Mouse (Mus musculus) ES-CJ7 (cell line): Measurements from ENCODE around the gene Samd15.

Experiments
- DNase-seq: peaks from one replicate; pipeline ENCODE4 v3.0.0; 2011; ENCODE audit warnings: low read depth, low spot score

Samd15 gene

DNA sequence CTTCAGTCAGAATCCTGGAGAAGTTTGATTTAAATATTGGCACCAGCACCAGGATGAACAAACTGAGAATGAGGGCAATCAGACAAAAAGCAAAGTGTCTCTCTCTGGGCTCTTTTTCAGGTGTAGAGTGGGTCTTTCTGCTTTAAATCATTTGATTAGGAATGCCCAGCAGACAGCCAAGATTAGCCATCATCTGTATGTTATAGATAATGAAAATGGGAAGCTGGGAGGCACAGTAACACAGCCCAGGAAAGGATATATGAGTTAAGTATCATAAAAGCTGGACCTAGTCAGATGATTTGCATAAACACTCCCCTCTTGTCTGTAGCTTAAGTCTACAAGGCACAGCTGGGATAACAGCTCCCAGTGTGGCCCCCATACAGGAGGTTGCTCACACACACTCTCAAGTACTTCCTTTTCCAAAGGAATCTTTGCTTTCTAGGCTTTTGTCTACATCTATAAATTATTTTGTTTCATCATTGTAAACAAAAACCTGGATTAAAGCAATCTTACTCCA, 30.9 kb downstream of the Samd15 start:
- DNase-seq: no peak

DNA sequence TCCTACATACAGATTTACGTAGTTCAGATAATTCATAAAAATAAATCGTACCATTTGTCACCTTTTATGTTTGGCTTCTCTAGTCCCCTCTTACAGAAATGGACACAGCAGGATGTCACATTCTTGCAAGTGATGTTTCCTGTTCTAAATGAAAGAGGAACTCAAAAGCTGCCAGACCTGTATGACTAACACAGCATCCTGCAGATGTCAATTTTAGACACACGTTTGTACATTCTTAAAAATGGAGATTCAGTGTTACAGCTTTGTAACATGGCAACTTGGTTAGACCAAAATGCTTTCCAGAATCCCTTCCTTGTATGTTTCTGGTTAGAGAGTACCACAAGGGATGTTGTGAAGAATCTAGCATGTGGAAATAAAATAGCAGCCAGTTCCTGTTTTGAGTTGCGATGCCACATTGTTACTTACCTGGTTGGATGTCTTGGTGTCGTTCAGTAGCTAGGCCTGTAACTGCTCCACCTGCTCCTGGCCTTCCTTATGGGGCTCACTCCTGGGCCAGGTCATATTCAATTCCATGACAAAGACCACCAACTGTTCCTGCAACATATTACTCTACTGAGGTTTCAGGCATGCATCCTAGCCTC, 37.5 kb downstream of the Samd15 start:
- DNase-seq: no peak

DNA sequence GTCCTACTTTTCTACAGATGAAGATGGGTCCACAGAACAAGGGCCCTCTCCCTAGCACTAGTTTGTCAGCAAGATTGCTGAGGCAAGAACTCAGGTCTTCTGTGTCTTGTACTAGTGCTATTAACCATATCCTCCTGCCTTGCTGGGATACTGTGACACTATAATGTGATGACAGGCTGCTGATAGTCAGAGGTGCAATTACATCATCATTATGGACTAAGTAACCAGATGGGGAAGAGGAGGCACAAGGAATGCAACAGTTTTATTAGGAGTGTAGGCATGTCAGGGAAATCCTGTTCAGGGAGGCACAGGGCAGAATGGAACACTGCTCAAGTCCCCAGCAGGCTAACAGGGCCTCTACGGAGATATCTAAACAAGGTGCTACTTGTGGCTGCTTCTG, 39.1 kb downstream of the Samd15 start, which contains the start of gene Noxred1:
TSS of gene Noxred1 (minus strand) at position 101 of the 400 bp plus-strand sequence.
- DNase-seq: no peak

DNA sequence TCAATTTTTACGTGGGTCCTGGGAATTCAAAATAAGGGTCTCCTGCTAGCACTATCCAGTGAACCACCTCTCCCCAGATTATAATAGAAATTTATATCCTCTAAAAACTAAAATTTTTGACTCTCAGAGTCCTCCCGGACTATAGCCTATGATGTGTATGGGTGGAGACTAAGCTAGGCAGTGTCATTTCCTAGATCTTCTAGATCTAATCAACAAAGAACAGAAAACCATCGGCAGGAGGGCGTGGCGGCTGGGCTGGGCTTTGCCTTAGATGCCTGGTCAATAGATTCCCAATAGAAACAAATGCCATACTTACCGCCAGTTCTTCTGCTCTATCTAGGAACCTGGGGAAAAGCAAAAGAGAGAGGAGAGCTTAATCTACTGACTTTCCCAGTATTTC, 50.6 kb downstream of the Samd15 start:
- DNase-seq: no peak

DNA sequence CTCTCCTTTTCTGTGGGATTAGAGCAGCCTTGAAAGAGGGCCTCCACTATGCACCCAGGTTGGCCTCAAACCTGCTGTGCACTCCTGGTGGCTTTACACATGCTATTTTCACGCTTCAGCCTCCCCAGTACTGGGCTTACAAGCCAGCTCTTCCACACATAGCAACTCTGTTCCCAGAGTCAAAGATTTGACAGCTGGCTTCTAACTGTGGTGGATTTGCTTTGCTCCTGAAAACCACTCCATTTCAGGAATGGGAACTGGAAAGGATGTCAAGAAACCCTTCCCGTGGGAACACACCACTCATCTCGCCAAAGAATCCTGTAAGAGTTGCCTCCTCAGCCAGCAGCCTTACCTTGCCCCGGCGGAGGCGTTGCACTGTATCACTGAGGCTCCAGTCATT, 54.4 kb downstream of the Samd15 start:
- no peak for DNase-seq

DNA sequence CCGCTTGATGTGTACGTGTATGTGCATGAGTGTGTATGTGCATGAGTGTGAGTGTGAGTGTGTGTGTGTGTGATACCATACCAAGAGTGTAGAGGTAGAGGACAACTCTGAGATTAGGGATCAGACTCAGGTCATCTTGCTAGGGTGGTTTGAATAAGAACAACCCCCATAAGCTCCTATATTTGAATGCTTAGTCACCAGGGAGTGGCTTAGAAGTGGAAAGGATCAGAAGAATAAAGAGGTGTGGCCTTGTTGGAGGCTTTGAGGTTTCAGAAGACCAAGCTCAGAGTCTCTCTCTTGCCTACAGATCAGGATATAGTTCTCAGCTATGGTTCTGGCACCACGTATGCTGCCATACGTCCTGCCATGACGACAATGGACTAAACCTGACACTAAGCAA, 57.1 kb downstream of the Samd15 start:
- no peak for DNase-seq

DNA sequence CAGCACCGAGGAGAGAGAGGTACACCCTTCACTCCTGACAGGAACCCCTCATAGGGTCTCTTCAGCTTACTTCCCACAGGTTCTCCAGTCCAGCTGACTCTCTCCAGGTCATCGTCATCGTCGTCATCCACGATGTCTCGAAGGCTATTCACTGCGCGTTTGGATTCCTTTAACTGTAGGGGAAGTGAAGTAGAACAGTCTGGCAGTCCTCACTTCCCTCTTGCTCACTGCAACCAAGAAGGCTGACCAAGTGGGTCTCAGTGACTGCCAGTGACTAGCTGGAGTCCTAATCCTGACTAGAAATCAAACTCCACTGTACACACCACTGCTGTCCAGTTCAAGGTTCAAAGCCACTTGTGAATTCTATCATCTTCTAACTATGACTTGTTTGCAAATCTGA, 61.0 kb downstream of the Samd15 start:
- DNase-seq: no peak
